Mouse (Mus musculus) limb, embryonic 11.5 days (tissue): ENCODE data around the gene Acvrl1. TPM values are rescaled to one million over a fixed set of nuclear protein-coding genes. Genes with fewer than 3 reads are reported as not detected.

ENCODE experiments used
- ATAC-seq: fragments of 200-750 bp; cut with Nextera tagmentation; 2 replicates; pipeline ENCODE4 v1.8.0; 2017; ENCODE audit warnings: low read depth; ENCODE audit not compliant: insufficient number of reproducible peaks, low FRiP score, low TSS enrichment
- DNase-seq: peaks from one replicate; pipeline ENCODE4 v3.0.0-alpha.2; 2015; ENCODE audit warnings: low spot score
- H3K27ac ChIP-seq: fragments of 300-500 bp; sonication (generic); replicated peaks from 2 replicates; pipeline ENCODE4 v1.5.1; 2014; ENCODE audit warnings: low read depth, mild to moderate bottlenecking, low read length
- H3K27me3 ChIP-seq: fragments of 300-500 bp; sonication (generic); 2 replicates; pipeline ENCODE4 v1.6.1; 2014; ENCODE audit warnings: mild to moderate bottlenecking, low read length, mixed read lengths; ENCODE audit not compliant: control insufficient read depth, insufficient read depth
- H3K36me3 ChIP-seq: fragments of 300-500 bp; sonication (generic); 2 replicates; pipeline ENCODE4 v1.6.1; 2014; ENCODE audit warnings: mild to moderate bottlenecking, low read length, moderate library complexity, mixed read lengths; ENCODE audit not compliant: control insufficient read depth, insufficient read depth
- H3K4me1 ChIP-seq: fragments of 300-500 bp; sonication (generic); 2 replicates; pipeline ENCODE4 v1.6.1; 2014; ENCODE audit warnings: low read length, mixed read lengths; ENCODE audit not compliant: control insufficient read depth, insufficient read depth
- H3K4me2 ChIP-seq: fragments of 300-500 bp; sonication (generic); 2 replicates; pipeline ENCODE4 v1.6.1; 2014; ENCODE audit warnings: low read depth, mild to moderate bottlenecking, moderate library complexity; ENCODE audit not compliant: severe bottlenecking
- H3K4me3 ChIP-seq: fragments of 300-500 bp; sonication (generic); 2 replicates; pipeline ENCODE4 v1.5.1; 2014; ENCODE audit warnings: low read depth, low read length
- H3K9ac ChIP-seq: fragments of 300-500 bp; sonication (generic); 2 replicates; pipeline ENCODE4 v1.6.1; 2014; ENCODE audit warnings: mild to moderate bottlenecking, low read length
- H3K9me3 ChIP-seq: fragments of 300-500 bp; sonication (generic); 2 replicates; pipeline ENCODE4 v1.6.1; 2016; ENCODE audit warnings: low read length; ENCODE audit not compliant: control insufficient read depth
- WGBS: fragments of 180-500 bp; shearing (Covaris S2); extraction: QIAGEN DNeasy Blood & Tissue Kit; methylation state at CpG from one replicate; pipeline ENCODE4 v1.1.7; 2014; 5-methylcytosine and 5-hydroxymethylcytosine counted together
- polyA plus RNA-seq: library from polyadenylated mRNA; unstranded; fragments of >200 nt; fragmentation: Nextera tagmentation; extraction: Ambion mirVana; gene quantifications from 2 replicates; pipeline ENCODE4 v1.2.1, GENCODE M21; 2014

Gene Acvrl1
- polyA plus RNA-seq, 1 experiment from 2014 or later: 5.0 TPM

DNA sequence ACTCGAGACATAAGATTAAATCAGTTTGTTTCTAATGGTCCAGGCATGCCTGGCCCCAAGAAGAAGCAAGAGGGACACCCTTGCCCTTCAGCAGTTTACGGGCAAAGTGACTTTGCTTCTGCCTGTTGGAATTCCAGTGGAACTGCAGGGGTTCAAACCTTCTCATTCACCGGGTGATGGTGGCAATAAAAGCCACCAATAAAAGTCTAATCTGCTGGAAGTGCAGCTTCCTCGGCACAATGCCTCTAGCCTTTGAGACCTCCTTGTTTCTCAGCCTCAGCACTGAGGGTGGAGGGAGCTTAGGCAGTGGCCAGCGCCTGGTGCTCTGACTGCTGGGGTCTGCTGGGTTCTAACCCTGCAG is 52.8 kb downstream of the Acvrl1 start:
- Histone ChIP-seq H3K4me3 (no peak overlapping the region), H3K27ac (0 out of 2 replicates have a peak overlapping the region, but pooled peaks have one; percentile 36), H3K9ac (no peak overlapping the region; the same call in 1 of the 2 replicates), H3K27me3 (no peaks in the 10 kb centered on the region), H3K4me2 (no peak overlapping the region), H3K36me3 (peaks cover 2% of the 10 kb centered on the region; the same call in 1 of the 2 replicates), H3K4me1 (peaks cover 33% of the 10 kb centered on the region), H3K9me3 (no peaks in the 10 kb centered on the region)
- WGBS: 17% methylated on average over 5 of the region's 5 CpGs
- ATAC-seq: no peak
- DNase-seq: no peak

DNA sequence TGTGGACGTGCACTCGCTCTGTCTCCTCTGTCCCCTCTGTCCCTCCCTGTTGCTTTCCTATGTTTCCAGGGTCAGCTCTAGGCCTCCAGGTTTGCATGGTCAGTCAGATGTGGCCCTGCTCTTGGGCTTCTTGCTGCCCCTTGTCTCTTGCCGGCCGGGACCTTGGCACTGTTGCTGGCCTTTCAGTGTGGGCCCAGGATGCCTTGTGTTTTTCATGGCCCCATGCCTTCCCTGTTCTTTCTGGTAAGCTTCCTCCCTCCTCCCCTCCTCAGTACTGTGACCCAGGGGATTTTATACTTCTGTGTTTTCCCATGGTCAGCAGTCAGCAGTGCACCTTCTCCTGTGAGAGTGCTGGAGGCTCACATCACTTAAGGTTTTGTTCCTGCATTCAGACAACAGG is 53.2 kb downstream of the Acvrl1 start:
- H3K9ac ChIP-seq: no peak overlapping the region; the same call in 1 of the 2 replicates
- H3K4me3 ChIP-seq: no peak overlapping the region
- H3K9me3 ChIP-seq: no peaks in the 10 kb centered on the region
- no peaks in the 10 kb centered on the region for H3K27me3 ChIP-seq
- H3K4me2 ChIP-seq: 0 out of 2 replicates have a peak overlapping the region, but pooled peaks have one; percentile 7
- H3K27ac ChIP-seq: 0 out of 2 replicates have a peak overlapping the region, but pooled peaks have one; percentile 36
- peaks cover 2% of the 10 kb centered on the region; the same call in 1 of the 2 replicates for H3K36me3 ChIP-seq
- no peak for DNase-seq
- 20% methylated on average over 4 of the region's 4 CpGs for WGBS
- no peak for ATAC-seq
- peaks cover 29% of the 10 kb centered on the region for H3K4me1 ChIP-seq

DNA sequence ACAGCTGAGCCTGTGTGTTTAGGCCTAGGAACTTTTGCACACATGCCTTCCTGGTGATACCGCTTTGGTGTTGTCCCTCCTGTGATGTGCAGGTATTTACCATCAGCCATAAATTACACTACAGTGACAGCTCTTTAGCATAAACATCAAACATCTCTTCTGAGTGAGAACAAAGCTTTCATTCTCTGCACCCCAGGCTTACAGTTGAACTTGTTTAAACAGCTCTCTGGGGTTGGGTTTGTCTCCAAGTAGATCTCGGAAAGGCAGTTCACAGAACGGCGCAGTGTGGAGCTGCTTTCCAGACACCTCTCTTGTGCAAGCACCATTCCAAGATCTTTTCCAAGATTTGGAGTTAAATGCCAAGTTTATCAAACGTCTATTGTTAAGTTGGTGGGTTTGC is 54.4 kb downstream of the Acvrl1 start:
- H3K27ac ChIP-seq: no peak overlapping the region
- ATAC-seq: no peak
- no peaks in the 10 kb centered on the region for H3K9me3 ChIP-seq
- no peak overlapping the region for H3K4me3 ChIP-seq
- H3K4me1 ChIP-seq: peaks cover 19% of the 10 kb centered on the region
- H3K4me2 ChIP-seq: no peak overlapping the region; the same call in 1 of the 2 replicates
- no peak for DNase-seq
- WGBS: 35% methylated on average over 5 of the region's 5 CpGs
- H3K9ac ChIP-seq: no peak overlapping the region
- H3K27me3 ChIP-seq: no peaks in the 10 kb centered on the region
- peaks cover 2% of the 10 kb centered on the region; the same call in 1 of the 2 replicates for H3K36me3 ChIP-seq

DNA sequence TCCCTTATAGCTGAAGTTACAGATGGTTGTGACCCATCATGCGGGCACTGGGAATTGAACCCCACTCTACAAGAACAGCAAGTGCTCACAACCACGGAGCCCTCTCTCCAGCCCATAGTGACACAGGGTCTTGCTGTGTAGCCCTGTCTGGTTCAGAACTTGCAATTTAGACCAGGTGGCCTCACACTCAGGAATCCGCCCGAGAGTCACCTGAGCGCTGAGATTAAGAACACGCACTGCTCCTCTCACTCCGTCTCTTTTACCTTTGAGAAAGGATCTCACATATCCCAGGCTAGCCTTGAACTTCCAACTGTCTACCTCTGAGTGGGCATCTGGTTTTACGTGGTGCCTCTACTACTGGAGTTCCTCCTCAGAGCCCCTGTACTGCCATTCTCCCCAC is 56.0 kb downstream of the Acvrl1 start:
- H3K4me3 ChIP-seq: no peak overlapping the region
- H3K27me3 ChIP-seq: no peaks in the 10 kb centered on the region
- DNase-seq: no peak
- WGBS: 96% methylated on average over 8 of the region's 8 CpGs
- peaks cover 2% of the 10 kb centered on the region; the same call in 1 of the 2 replicates for H3K36me3 ChIP-seq
- no peak overlapping the region for H3K4me2 ChIP-seq
- H3K27ac ChIP-seq: no peak overlapping the region
- no peak overlapping the region for H3K9ac ChIP-seq
- H3K9me3 ChIP-seq: no peaks in the 10 kb centered on the region
- H3K4me1 ChIP-seq: peaks cover 19% of the 10 kb centered on the region
- ATAC-seq: no peak

DNA sequence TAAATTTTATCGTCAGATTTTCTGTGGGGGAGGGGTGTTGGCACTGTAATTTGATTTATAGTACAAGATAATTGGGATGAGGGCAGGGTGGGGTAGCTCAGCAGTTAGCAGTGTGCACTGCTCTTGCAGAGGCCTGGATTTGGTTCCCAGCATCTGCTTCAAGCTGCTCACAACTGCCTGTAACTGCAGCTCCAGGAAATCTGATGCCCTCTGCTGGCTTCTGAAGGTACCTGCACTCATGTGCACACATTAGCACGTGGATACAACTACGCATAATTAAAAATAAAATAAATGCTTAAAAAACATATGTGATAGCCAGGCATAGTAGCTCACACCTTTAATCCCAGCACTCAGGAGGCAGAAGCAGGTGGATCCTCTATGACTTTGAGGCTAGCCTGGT is 57.2 kb downstream of the Acvrl1 start:
- H3K27ac ChIP-seq: no peak overlapping the region
- no peak for ATAC-seq
- H3K4me2 ChIP-seq: no peak overlapping the region
- H3K27me3 ChIP-seq: no peaks in the 10 kb centered on the region
- peaks cover 2% of the 10 kb centered on the region; the same call in 1 of the 2 replicates for H3K36me3 ChIP-seq
- no peak for DNase-seq
- no peak overlapping the region for H3K9ac ChIP-seq
- no peak overlapping the region for H3K4me3 ChIP-seq
- H3K9me3 ChIP-seq: no peaks in the 10 kb centered on the region
- peaks cover 16% of the 10 kb centered on the region for H3K4me1 ChIP-seq
- 96% methylated on average over 3 of the region's 3 CpGs for WGBS

DNA sequence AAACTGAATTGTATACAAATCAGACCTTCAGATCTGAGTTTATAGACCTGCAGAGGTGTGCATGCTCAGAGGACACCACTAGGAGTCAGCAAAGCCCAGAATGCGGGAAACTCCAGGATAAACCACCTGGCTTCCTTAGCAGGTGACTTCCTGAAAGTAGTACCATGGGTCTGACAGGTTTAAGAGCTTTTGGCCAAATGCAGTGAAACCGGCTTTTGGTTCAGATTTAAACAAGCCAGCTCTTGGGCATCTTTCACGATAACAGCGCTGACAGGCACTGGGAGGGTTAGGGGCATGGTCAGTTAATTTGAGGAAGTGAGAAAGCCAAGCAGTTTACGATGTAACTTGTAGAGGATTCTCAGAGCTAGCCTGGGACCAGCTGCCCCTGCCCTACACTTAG is 59.6 kb downstream of the Acvrl1 start:
- H3K4me2 ChIP-seq: no peak overlapping the region
- H3K36me3 ChIP-seq: peaks cover 2% of the 10 kb centered on the region; the same call in 1 of the 2 replicates
- H3K9ac ChIP-seq: no peak overlapping the region
- no peaks in the 10 kb centered on the region for H3K27me3 ChIP-seq
- H3K27ac ChIP-seq: no peak overlapping the region
- 57% methylated on average over 5 of the region's 5 CpGs for WGBS
- ATAC-seq (no peak), DNase-seq (no peak)
- 0 out of 2 replicates have a peak, but pooled peaks cover 6% of the 10 kb centered on the region for H3K4me1 ChIP-seq
- H3K4me3 ChIP-seq: no peak overlapping the region
- no peaks in the 10 kb centered on the region for H3K9me3 ChIP-seq

DNA sequence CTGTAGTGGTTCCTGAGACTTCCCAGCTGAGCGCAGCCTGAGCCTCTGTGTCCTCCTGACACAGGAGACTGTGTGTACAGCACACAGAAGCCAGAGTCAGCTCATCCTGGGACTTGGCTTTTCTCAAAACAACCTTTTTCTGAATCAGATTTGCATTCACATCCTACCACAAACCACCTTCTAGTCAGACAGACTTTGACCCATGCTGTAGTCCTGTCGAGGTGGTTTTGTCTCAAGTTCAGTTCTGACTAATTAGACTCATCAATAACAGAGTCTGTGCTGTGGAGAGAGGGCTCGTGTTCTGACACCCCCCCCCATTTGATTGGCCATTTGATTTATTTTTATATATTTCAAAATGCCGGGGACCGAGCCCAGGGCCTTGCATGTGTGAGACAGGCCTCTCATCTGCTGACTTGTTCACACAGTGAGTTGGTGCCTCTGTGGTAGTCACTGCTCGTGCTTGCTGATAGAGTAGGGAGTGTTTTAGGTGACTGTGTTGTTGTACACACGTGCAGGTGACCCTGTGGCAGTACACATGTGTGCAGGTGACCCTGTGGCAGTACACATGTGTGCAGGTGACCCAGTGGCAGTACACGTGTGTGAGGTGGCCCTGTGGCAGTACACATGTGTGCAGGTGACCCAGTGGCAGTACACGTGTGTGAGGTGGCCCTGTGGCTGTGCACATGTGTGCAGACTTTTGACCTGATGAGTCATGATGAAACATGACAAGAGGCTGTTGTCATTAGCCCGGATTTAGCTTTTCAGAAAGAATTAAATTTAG is 61.8 kb downstream of the Acvrl1 start:
- ATAC-seq (no peak), DNase-seq (no peak)
- Histone ChIP-seq H3K9me3 (no peaks in the 10 kb centered on the region), H3K27ac (no peak overlapping the region), H3K4me3 (no peak overlapping the region), H3K4me1 (0 out of 2 replicates have a peak, but pooled peaks cover 6% of the 10 kb centered on the region), H3K36me3 (peaks cover 9% of the 10 kb centered on the region), H3K27me3 (no peaks in the 10 kb centered on the region), H3K9ac (no peak overlapping the region), H3K4me2 (no peak overlapping the region)
- 80% methylated on average over 10 of the region's 10 CpGs for WGBS

DNA sequence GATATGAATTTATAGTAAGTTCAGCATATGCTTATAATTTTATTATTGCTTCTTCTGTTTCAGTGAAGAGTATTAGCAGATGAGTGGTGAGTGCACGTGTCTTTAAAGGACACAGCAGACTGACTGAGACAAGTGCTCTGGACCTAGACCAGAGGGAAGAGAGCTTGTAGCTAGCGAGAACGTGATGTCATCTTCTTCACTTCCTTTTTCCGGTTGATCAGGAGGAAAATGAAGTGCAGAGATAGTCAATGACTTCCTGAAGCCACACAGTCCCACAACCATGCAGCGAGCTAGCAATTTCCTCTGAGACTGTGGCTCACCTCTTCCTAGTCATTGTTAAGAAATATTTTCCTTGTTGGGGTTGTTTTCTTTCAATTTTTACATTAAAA is 62.4 kb downstream of the Acvrl1 start:
- H3K4me3 ChIP-seq: no peak overlapping the region
- DNase-seq (no peak), ATAC-seq (no peak)
- H3K36me3 ChIP-seq: peaks cover 12% of the 10 kb centered on the region
- H3K4me2 ChIP-seq: no peak overlapping the region
- no peak overlapping the region for H3K9ac ChIP-seq
- 75% methylated on average over 5 of the region's 5 CpGs for WGBS
- 0 out of 2 replicates have a peak, but pooled peaks cover 6% of the 10 kb centered on the region for H3K4me1 ChIP-seq
- no peak overlapping the region for H3K27ac ChIP-seq
- no peaks in the 10 kb centered on the region for H3K27me3 ChIP-seq
- H3K9me3 ChIP-seq: no peaks in the 10 kb centered on the region
